Mouse (Mus musculus) heart, adult 18-20 months (tissue): ENCODE measurements around the gene Grid1. TPM values are rescaled to one million over a fixed set of nuclear protein-coding genes. Genes with fewer than 3 reads are reported as not detected.

ENCODE experiments used
- DNase-seq, 2 experiments: peaks; one replicate each; pipeline ENCODE4 v3.0.0; 2021 to 2022; ENCODE audit warnings: mixed read lengths in 1 of 2
- total RNA-seq, 2 experiments: library from RNA; stranded (reverse); gene quantifications; 2 replicates each; pipeline ENCODE4 v1.2.3; 2021

The Grid1 gene
- total RNA-seq, 2 experiments from 2014 or later: not detected

GRCm38 (mm10) chr14:35009074-35009473 lies 189.2 kb downstream of the Grid1 start:
- peak in 1 of 2 experiments; percentile 10 for DNase-seq

- no peak for DNase-seq
Measured at GRCm38 (mm10) chr14:35026686-35027085, 206.8 kb downstream of the Grid1 start.

GRCm38 (mm10) chr14:35027501-35028140 lies 207.7 kb downstream of the Grid1 start:
- no peak for DNase-seq

- DNase-seq: no peak
Measured at GRCm38 (mm10) chr14:35029626-35030025, 209.7 kb downstream of the Grid1 start.

GRCm38 (mm10) chr14:35030271-35030670 lies 210.4 kb downstream of the Grid1 start:
- DNase-seq: no peak

GRCm38 (mm10) chr14:35032283-35032682 lies 212.4 kb downstream of the Grid1 start:
- DNase-seq: no peak

GRCm38 (mm10) chr14:35044268-35044667 lies 224.4 kb downstream of the Grid1 start:
- no peak for DNase-seq

GRCm38 (mm10) chr14:35044918-35045698 lies 225.2 kb downstream of the Grid1 start:
- DNase-seq: no peak

- DNase-seq: no peak
Measured at GRCm38 (mm10) chr14:35049231-35049630, 229.3 kb downstream of the Grid1 start.

- DNase-seq: no peak
Measured at GRCm38 (mm10) chr14:35054139-35054538, 234.2 kb downstream of the Grid1 start.

GRCm38 (mm10) chr14:35074636-35075035 lies 254.7 kb downstream of the Grid1 start:
- peak; percentile 13 to 37 for DNase-seq

GRCm38 (mm10) chr14:35079954-35080353 lies 260.0 kb downstream of the Grid1 start:
- DNase-seq: no peak

- DNase-seq: no peak
Measured at GRCm38 (mm10) chr14:35092646-35093045, 272.7 kb downstream of the Grid1 start.

GRCm38 (mm10) chr14:35093561-35094186 lies 273.8 kb downstream of the Grid1 start:
- DNase-seq: no peak

GRCm38 (mm10) chr14:35095506-35096059 lies 275.7 kb downstream of the Grid1 start:
- DNase-seq: peak in 1 of 2 experiments; percentile 3

- peak; percentile 6 to 21 for DNase-seq
Measured at GRCm38 (mm10) chr14:35096085-35096484, 276.2 kb downstream of the Grid1 start.

- DNase-seq: no peak
Measured at GRCm38 (mm10) chr14:35097166-35097565, 277.3 kb downstream of the Grid1 start.

- DNase-seq: no peak
Measured at GRCm38 (mm10) chr14:35103639-35104210, 283.8 kb downstream of the Grid1 start.

GRCm38 (mm10) chr14:35107596-35107995 lies 287.7 kb downstream of the Grid1 start:
- no peak for DNase-seq

GRCm38 (mm10) chr14:35110928-35111327 lies 291.0 kb downstream of the Grid1 start:
- peak; percentile 2 to 30 for DNase-seq

GRCm38 (mm10) chr14:35112327-35113275 lies 292.7 kb downstream of the Grid1 start:
- no peak for DNase-seq
